ENCODE assay signal across 15 mouse cellular contexts in genomic region chr17:83315476-83315875, GRCm38 (mm10). TPM values are rescaled to one million over a fixed set of nuclear protein-coding genes. Genes with fewer than 3 reads are reported as not detected.
A peak's percentile ranks its signal among the peaks of the same experiment; 100 is the strongest.
DNase-seq lines count a peak whose midpoint lies in the region; ATAC-seq lines count a peak whose summit lies in the region.
"Had no signal": no experiment of that assay in that cellular context is flagged by ENCODE, and none has a peak within 500 bp of the region (broad histone marks: within the 10 kb centered on the region; RNA-seq: fewer than 3 reads in every experiment).

No protein-coding gene starts in this region.

- H3K9ac ChIP-seq in lung, embryonic 16.5 days (ENCODE audit: low read length): no peak overlapping the region
- H3K9ac ChIP-seq: limb, embryonic 15.5 days; midbrain, embryonic 15.5 days had no signal

- H3K36me3 ChIP-seq in heart, embryonic 10.5 days: no peaks in the 10 kb centered on the region
- H3K36me3 ChIP-seq in lung, embryonic 16.5 days (ENCODE audit: control insufficient read depth, insufficient read depth, low read length): no peaks in the 10 kb centered on the region
- H3K36me3 ChIP-seq: forebrain, embryonic 10.5 days; limb, embryonic 15.5 days; midbrain, embryonic 15.5 days had no signal

- no peak for ATAC-seq in lung, embryonic 16.5 days (ENCODE audit: low read depth)
- ATAC-seq in megakaryocyte-erythroid progenitor cell, adult 5-6 weeks (replicated peaks; ENCODE audit: low FRiP score, low TSS enrichment, poor library complexity, severe bottlenecking): peak; percentile 55; the same call in 1 of the 2 replicates
- ATAC-seq in cerebellum, adult (ENCODE audit: insufficient number of reproducible peaks, low FRiP score, low TSS enrichment): no peak
- ATAC-seq: midbrain, embryonic 15.5 days had no signal

- peaks cover 43% of the 10 kb centered on the region for H3K4me1 ChIP-seq in heart, embryonic 10.5 days
- H3K4me1 ChIP-seq in lung, embryonic 16.5 days (replicated peaks; ENCODE audit: control insufficient read depth, insufficient read depth, low read length): peaks cover 24% of the 10 kb centered on the region

- H3K9me3 ChIP-seq in heart, embryonic 10.5 days: 0 out of 2 replicates have a peak, but pooled peaks cover 4% of the 10 kb centered on the region
- H3K9me3 ChIP-seq in lung, embryonic 16.5 days (ENCODE audit: control insufficient read depth, low read length): no peaks in the 10 kb centered on the region
- H3K9me3 ChIP-seq: limb, embryonic 15.5 days; midbrain, embryonic 15.5 days had no signal

- H3K4me2 ChIP-seq in lung, embryonic 16.5 days (ENCODE audit: low read depth, low read length): no peak overlapping the region
- H3K4me2 ChIP-seq: limb, embryonic 15.5 days; midbrain, embryonic 15.5 days had no signal

- no peaks in the 10 kb centered on the region for H3K27me3 ChIP-seq in heart, embryonic 10.5 days (ENCODE audit: insufficient read depth, poor library complexity, severe bottlenecking)
- no peaks in the 10 kb centered on the region for H3K27me3 ChIP-seq in lung, embryonic 16.5 days (ENCODE audit: control insufficient read depth, insufficient read depth, low read depth, low read length)
- H3K27me3 ChIP-seq: limb, embryonic 15.5 days; midbrain, embryonic 15.5 days had no signal

- peak overlapping the region; percentile 56; the same call in 1 of the 2 replicates for H3K27ac ChIP-seq in heart, embryonic 10.5 days
- H3K27ac ChIP-seq in lung, embryonic 16.5 days (ENCODE audit: low read length): peak overlapping the region; percentile 38
- H3K27ac ChIP-seq: forebrain, embryonic 10.5 days; limb, embryonic 15.5 days; midbrain, embryonic 15.5 days had no signal

- H3K4me3 ChIP-seq in heart, embryonic 10.5 days: no peak overlapping the region
- H3K4me3 ChIP-seq in lung, embryonic 16.5 days (ENCODE audit: low read length): no peak overlapping the region
- H3K4me3 ChIP-seq: forebrain, embryonic 10.5 days; limb, embryonic 15.5 days; midbrain, embryonic 15.5 days had no signal

- DNase-seq in heart, embryonic 10.5 days (ENCODE audit: low spot score): no peak
- no peak for DNase-seq in heart, adult 9 months (ENCODE audit: low spot score in 2 of 2)
- peak; percentile 10 for DNase-seq in kidney, adult 9 months
- no peak for DNase-seq in kidney, postnatal 36 days
- DNase-seq in lung, postnatal 25 days (ENCODE audit: low spot score): no peak
- DNase-seq: adrenal gland, adult 8-10 months; cerebellum, adult 2 months; gastrocnemius, postnatal 14 days; layer of hippocampus, adult 9-11 months had no signal

- 25% methylated on average over 4 of the region's 4 CpGs for WGBS in heart, embryonic 10.5 days
- WGBS in lung, embryonic 16.5 days: 24% methylated on average over 4 of the region's 4 CpGs

RNA-seq across cellular contexts. Expression of gene Eml4, which starts 35.3 kb away (rescaled TPM):
- 27.8 and 37.3 TPM in 2 replicates for polyA plus RNA-seq in heart, embryonic 10.5 days (2016; fragmentation: Nextera tagmentation; extraction: Ambion mirVana)
- polyA plus RNA-seq in lung, embryonic 16.5 days (2015; fragmentation: Nextera tagmentation; extraction: Ambion mirVana): 28.4 and 28.6 TPM in 2 replicates
- total RNA-seq in megakaryocyte-erythroid progenitor cell, adult 5-6 weeks (2014; fragmentation: Nextera tagmentation): 7.1 and 10.3 TPM in 2 replicates
- total RNA-seq in megakaryocyte-erythroid progenitor cell, adult 5-6 weeks (2017): 22.6 and 26.0 TPM in 2 replicates
